Mouse (Mus musculus): Measurements from ENCODE around the gene Pja2. TPM values are rescaled to one million over a fixed set of nuclear protein-coding genes. Genes with fewer than 3 reads are reported as not detected.

The Pja2 gene
- polyA plus RNA-seq, 1 experiment from 2014 or later: 49.6 TPM

Small RNAs within 50 kb of the gene (microRNA-seq; reads per million reads assigned to microRNA genes)
- not detected for gene Gm24194
